Mouse (Mus musculus): ENCODE results near the gene Dhrs3. TPM values are rescaled to one million over a fixed set of nuclear protein-coding genes. Genes with fewer than 3 reads are reported as not detected.

Dhrs3 gene
- 31.0 and 41.3 TPM in 2 replicates for polyA plus RNA-seq (2015; fragmentation: Nextera tagmentation; extraction: Ambion mirVana)

DNA sequence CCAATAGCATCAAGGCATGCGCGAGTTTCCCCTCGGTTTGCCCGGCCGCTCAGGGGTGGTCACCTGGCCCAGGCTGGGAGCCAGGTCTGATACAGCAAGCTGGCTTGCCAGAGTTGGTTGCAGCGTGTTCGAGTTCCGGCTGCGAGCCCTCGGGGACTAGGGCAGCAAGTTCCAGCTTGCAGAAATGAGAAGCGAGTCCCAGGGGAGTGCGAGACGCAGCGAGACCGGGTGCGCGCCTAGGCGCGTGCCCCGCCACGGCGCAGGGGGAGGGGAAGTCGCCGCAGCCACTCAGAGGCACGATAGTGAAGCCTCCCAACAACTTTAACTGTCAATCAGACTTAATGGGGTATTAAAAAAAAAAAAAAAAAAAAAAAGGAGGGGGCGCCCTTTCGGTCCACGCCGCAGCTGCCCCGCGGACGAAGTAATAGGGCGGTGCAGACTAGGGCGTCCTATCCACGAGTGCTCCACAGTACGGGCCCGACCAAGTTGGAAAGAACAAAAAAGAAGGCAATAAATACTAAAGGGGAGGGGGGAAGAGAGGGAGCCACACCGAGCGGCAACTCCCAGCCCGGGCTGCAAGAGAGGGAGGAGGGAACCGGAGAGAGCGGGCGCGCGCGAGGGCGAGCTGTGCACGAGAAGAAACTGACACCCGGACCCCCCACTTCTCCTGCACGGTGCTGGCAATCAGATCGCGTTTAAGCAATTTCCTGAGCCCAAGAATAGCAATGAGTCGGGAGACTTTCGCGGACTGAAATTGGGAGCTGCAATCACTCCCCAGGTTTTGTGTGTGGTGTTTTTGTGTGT lies at the start of gene Dhrs3:
TSS of gene Dhrs3 (plus strand) at position 695 of the 804 bp plus-strand sequence.
- peak within 1 kb of the TSS; percentile 68 for H3K27ac ChIP-seq (replicated peaks)
- no peaks in the 10 kb centered on the region for H3K9me3 ChIP-seq (replicated peaks)
- WGBS, result under 1% methylated on average over 55 of the region's 55 CpGs
- H3K9ac ChIP-seq (replicated peaks), result peak within 1 kb of the TSS; percentile 53
- H3K36me3 ChIP-seq, result no peaks in the 10 kb centered on the region
- H3K4me1 ChIP-seq, result peaks cover 44% of the 10 kb centered on the region
- ATAC-seq (ENCODE audit: low FRiP score), result peak; percentile 62
- H3K4me3 ChIP-seq (replicated peaks), result peak within 1 kb of the TSS; percentile 45
- peak within 1 kb of the TSS; percentile 98 for H3K4me2 ChIP-seq
- peaks cover 11% of the 10 kb centered on the region; the same call in 1 of the 2 replicates for H3K27me3 ChIP-seq (replicated peaks)

DNA sequence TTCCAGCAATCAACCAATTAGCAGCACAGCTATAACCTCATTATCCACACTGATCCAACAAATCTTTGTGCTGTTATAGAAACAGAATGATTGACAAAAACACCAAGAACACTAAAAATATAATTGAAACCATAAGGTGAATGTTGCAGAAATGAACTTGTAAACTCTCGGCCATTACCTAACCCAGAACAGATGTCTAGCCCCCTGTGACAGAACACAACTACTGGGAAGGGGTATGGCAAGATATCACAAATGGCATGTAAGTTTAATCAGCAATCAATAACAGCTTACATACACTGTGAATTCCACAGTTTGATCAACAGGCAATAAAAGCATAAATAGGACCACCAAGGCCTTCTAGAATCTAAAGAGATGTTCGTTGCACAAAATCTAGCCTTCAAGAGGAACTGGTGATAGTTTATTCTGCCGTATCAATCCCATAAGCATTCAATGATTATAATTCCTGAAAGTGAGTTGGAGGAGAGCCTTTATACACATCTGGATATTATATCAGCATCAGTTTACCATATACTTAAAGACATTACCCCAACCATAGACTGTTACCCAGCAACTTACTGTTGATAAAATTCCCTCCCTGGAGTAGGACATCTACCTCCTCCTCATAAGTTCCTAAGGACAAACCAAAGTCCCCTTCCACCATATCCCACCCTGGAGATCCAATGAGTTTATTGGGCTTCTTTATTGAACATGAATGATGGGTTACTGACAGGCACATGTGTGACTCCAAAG lies 30.7 kb upstream of the Dhrs3 start:
- H3K4me2 ChIP-seq, result no peak overlapping the region
- H3K36me3 ChIP-seq, result no peaks in the 10 kb centered on the region
- H3K27me3 ChIP-seq (replicated peaks), result no peaks in the 10 kb centered on the region
- no peak for ATAC-seq (ENCODE audit: low FRiP score)
- H3K9me3 ChIP-seq (replicated peaks), result no peaks in the 10 kb centered on the region
- H3K27ac ChIP-seq (replicated peaks), result no peak overlapping the region
- no peak overlapping the region for H3K9ac ChIP-seq (replicated peaks)
- no peaks in the 10 kb centered on the region for H3K4me1 ChIP-seq
- 91% methylated on average over 3 of the region's 3 CpGs for WGBS
- H3K4me3 ChIP-seq (replicated peaks), result no peak overlapping the region

DNA sequence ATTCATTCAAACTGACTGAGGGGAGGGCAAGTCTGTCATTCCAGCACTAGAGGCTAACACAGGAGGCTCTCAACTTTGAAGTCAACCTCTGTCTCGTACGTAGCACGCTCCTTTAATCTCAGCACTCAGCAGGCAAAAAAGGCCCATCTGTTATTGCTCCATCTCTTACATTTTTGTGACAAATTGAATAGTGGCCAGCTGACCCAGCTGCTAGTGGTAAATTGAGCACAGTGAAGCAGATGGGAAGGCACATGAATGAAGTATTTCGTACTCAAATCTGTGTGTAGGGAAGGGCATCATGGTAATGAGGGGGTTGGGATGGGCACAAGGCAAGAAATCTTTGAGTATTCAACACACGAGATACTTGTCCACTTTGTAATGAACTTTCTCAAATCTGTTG lies 24.7 kb upstream of the Dhrs3 start:
- no peak overlapping the region for H3K4me3 ChIP-seq (replicated peaks)
- no peak overlapping the region for H3K9ac ChIP-seq (replicated peaks)
- no peaks in the 10 kb centered on the region for H3K36me3 ChIP-seq
- 69% methylated on average over 5 of the region's 5 CpGs for WGBS
- no peaks in the 10 kb centered on the region for H3K9me3 ChIP-seq (replicated peaks)
- no peaks in the 10 kb centered on the region for H3K27me3 ChIP-seq (replicated peaks)
- no peak for ATAC-seq (ENCODE audit: low FRiP score)
- no peak overlapping the region for H3K4me2 ChIP-seq
- H3K27ac ChIP-seq (replicated peaks), result no peak overlapping the region
- no peaks in the 10 kb centered on the region for H3K4me1 ChIP-seq

DNA sequence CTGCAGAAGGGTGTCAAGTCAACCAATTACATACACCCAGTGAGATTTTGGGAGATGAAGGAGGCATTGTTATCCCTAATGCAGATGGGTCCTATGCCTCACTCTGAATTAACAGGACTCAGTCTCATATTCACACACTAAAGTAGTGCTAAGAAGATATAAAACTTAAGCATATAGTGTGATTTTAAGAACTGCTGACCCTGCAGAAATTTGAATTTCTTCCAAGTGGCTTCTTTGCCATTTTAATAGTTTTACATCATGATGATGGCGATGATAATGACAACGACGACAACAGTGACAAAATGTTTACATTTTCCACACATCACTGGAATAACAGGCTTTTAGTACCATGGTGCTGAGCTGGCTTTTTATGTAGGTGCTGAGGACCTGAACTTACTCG lies 24.0 kb upstream of the Dhrs3 start:
- H3K4me3 ChIP-seq (replicated peaks), result no peak overlapping the region
- WGBS, result 90% methylated on average over 4 of the region's 4 CpGs

DNA sequence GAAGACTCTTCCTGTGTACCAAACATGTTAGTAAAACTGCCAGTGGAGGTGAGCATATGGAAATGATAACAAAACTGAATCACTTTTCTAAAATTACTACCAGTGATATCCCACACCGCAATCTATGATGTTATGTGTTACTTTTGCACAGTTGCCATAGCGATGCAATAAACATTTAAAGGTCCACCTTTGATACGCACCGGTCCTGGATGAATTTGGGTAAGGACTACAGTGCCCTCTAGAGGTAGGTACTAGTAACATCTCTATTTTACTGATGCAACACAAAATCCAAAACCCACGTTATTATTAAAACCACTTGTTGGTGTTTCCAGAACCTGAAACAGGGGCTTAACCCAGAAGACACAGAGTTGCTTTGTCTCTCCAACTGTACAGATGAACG lies 19.7 kb upstream of the Dhrs3 start:
- no peaks in the 10 kb centered on the region for H3K9me3 ChIP-seq (replicated peaks)
- WGBS, result 43% methylated on average over 6 of the region's 6 CpGs
- H3K4me2 ChIP-seq, result no peak overlapping the region
- ATAC-seq (ENCODE audit: low FRiP score), result no peak
- no peak overlapping the region for H3K4me3 ChIP-seq (replicated peaks)
- H3K36me3 ChIP-seq, result no peaks in the 10 kb centered on the region
- no peaks in the 10 kb centered on the region for H3K4me1 ChIP-seq
- no peaks in the 10 kb centered on the region for H3K27me3 ChIP-seq (replicated peaks)
- no peak overlapping the region for H3K9ac ChIP-seq (replicated peaks)
- no peak overlapping the region for H3K27ac ChIP-seq (replicated peaks)

More for the DNA sequence above, 24.0 kb upstream of the Dhrs3 start:
- no peaks in the 10 kb centered on the region for H3K4me1 ChIP-seq
- no peak overlapping the region for H3K4me2 ChIP-seq
- no peaks in the 10 kb centered on the region for H3K27me3 ChIP-seq (replicated peaks)
- H3K9me3 ChIP-seq (replicated peaks), result no peaks in the 10 kb centered on the region
- H3K27ac ChIP-seq (replicated peaks), result no peak overlapping the region
- no peak overlapping the region for H3K9ac ChIP-seq (replicated peaks)
- no peak for ATAC-seq (ENCODE audit: low FRiP score)
- no peaks in the 10 kb centered on the region for H3K36me3 ChIP-seq

DNA sequence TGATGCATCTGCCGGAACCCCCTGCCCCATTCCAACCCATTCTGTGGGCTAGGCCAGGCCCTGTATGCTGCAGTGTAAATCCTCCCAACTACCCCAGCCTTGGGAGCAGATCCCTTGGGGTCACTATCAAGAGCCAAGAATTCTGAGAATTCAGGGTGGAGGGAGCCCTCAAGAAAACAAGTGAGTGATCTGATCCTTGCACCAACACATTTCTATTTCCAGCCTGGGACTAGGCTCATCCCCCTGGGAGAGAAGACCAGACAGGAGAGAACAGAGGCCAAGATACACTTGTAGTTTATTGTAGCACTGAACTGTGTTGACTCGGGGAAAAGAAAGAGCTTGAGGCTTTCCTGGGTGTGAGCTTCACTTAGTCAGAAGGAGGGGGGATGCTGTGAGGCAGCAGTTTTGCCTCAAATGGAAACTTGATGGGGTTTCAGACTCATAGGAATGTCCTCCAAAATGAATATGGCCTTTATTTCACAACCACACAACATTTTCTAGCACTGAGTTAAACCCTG lies 17.0 kb upstream of the Dhrs3 start:
- Histone ChIP-seq H3K4me1 (no peaks in the 10 kb centered on the region), H3K27me3 (replicated peaks) (no peaks in the 10 kb centered on the region), H3K9ac (replicated peaks) (no peak overlapping the region), H3K36me3 (no peaks in the 10 kb centered on the region), H3K27ac (replicated peaks) (no peak overlapping the region), H3K9me3 (replicated peaks) (no peaks in the 10 kb centered on the region), H3K4me2 (no peak overlapping the region), H3K4me3 (replicated peaks) (no peak overlapping the region)
- 78% methylated on average over 2 of the region's 2 CpGs for WGBS
- no peak for ATAC-seq (ENCODE audit: low FRiP score)

DNA sequence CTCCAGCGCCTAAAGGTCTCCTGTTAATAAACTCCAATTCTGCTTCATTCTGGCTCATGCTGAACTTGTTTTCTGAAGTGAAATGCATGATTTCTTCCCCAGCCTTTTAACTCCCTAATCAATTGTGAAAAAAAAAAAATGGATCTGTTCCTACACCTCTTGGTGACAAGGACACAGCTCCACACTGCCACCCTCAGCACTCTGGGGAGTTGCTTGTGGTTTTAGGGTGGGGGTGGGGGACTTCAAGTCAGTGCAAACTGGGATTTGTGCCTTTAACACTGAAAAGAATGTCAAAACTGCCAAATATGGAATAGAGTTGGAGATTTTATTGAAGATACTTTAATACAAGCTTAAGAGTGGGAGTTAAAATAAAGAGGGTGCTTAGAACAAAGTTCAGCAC lies 13.1 kb upstream of the Dhrs3 start:
- H3K27me3 ChIP-seq (replicated peaks), result no peaks in the 10 kb centered on the region
- H3K4me2 ChIP-seq, result no peak overlapping the region
- no peaks in the 10 kb centered on the region for H3K9me3 ChIP-seq (replicated peaks)
- no peak overlapping the region for H3K9ac ChIP-seq (replicated peaks)
- WGBS, result 69% methylated on average over 1 of the region's 1 CpGs
- H3K4me3 ChIP-seq (replicated peaks), result no peak overlapping the region
- H3K4me1 ChIP-seq, result no peaks in the 10 kb centered on the region
- no peaks in the 10 kb centered on the region for H3K36me3 ChIP-seq
- no peak for ATAC-seq (ENCODE audit: low FRiP score)
- H3K27ac ChIP-seq (replicated peaks), result no peak overlapping the region

DNA sequence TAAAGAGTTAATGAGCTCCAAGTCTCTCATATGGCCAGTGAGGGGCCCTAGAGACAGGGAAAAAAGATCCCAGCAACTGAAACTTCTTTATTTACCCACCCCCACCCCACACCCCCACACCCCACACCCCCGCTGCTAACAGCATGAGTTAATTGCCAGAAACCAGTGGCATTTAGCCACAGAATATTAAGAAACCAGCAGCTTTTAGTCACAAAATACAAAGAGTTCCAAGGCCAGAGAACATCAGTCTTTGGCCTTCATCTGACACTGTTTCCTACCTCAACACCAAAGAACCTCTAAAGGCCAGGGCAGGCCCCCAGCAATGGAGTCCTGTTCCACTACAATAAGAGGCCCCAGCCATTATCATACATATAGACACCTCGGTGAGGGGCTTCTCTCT lies 11.3 kb upstream of the Dhrs3 start:
- 71% methylated on average over 2 of the region's 2 CpGs for WGBS
- no peaks in the 10 kb centered on the region for H3K9me3 ChIP-seq (replicated peaks)
- H3K9ac ChIP-seq (replicated peaks), result no peak overlapping the region
- no peak for ATAC-seq (ENCODE audit: low FRiP score)
- no peak overlapping the region for H3K4me3 ChIP-seq (replicated peaks)
- H3K27ac ChIP-seq (replicated peaks), result no peak overlapping the region
- no peak overlapping the region for H3K4me2 ChIP-seq
- H3K36me3 ChIP-seq, result no peaks in the 10 kb centered on the region
- H3K27me3 ChIP-seq (replicated peaks), result no peaks in the 10 kb centered on the region
- no peaks in the 10 kb centered on the region for H3K4me1 ChIP-seq

DNA sequence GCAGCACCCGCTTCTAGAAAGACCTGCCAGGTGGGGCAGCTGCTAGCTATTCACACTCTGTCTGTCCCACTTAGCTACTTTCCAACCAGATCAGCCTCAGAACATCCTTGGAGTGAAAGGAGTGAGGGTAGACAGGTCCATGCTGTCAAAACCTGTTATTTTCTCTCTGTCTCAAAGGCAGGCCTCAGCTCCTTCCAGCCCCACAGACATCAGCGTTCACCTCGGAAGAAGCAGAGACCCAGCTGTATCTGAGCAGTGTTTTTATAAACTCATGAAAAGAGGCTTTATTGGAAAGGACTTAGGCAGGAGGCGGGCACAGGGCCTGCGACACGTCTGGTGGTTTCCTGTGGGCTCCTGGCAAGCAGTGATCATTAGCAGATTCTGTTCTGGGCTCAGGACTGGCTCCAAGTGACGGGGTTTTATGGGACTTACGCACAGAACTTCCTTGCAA lies 9.7 kb upstream of the Dhrs3 start:
- no peak for ATAC-seq (ENCODE audit: low FRiP score)
- 61% methylated on average over 8 of the region's 8 CpGs for WGBS
- no peaks in the 10 kb centered on the region for H3K9me3 ChIP-seq (replicated peaks)
- H3K27ac ChIP-seq (replicated peaks), result no peak overlapping the region
- H3K36me3 ChIP-seq, result no peaks in the 10 kb centered on the region
- H3K4me2 ChIP-seq, result no peak overlapping the region
- H3K27me3 ChIP-seq (replicated peaks), result no peaks in the 10 kb centered on the region
- no peak overlapping the region for H3K9ac ChIP-seq (replicated peaks)
- H3K4me3 ChIP-seq (replicated peaks), result no peak overlapping the region
- H3K4me1 ChIP-seq, result 0 out of 2 replicates have a peak, but pooled peaks cover 4% of the 10 kb centered on the region

DNA sequence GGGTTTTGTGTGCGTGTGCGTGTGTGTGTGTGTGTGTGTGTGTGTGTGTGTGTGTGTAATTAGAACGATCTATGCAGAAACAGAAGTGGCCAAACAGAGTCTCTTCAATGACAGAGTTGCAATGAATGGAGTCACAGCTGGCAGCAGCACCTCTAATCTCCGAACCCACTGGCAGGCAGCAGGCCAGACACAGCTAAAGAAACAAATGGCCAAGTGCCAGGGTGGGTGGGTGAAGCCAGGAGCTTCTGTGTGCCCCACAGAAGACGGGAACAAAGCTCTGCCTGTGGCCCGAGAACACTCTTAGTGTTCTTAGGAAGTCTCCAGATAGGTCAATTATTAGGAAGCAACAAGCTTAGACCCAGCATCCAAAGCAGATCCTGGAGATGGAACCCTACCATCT lies 6.2 kb upstream of the Dhrs3 start:
- Histone ChIP-seq H3K27ac (replicated peaks) (no peak overlapping the region), H3K9ac (replicated peaks) (no peak overlapping the region), H3K4me1 (peaks cover 7% of the 10 kb centered on the region; the same call in 1 of the 2 replicates), H3K4me3 (replicated peaks) (no peak overlapping the region), H3K27me3 (replicated peaks) (peaks cover 4% of the 10 kb centered on the region; the same call in 1 of the 2 replicates), H3K9me3 (replicated peaks) (no peaks in the 10 kb centered on the region), H3K4me2 (no peak overlapping the region), H3K36me3 (no peaks in the 10 kb centered on the region)
- 53% methylated on average over 6 of the region's 6 CpGs for WGBS
- ATAC-seq (ENCODE audit: low FRiP score), result no peak

DNA sequence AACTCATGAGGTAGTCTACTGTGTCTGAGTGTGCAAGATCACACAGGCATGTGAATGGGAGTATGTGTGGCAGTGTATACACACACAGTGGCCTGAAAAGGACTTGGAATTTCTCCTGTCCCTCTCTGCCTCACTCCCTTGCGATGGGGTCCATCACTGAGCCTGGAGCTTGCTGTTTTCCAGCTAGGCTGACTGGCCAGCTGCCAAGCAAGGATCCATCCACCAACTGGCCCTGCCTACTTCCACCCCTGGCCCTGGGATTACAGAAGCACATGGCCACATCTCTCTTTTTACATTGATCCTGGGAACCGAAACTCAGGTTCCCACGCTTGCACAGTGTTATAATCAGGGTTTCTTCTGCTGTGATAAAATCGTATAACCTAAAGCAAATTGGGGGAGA lies 3.9 kb upstream of the Dhrs3 start:
- Histone ChIP-seq H3K9me3 (replicated peaks) (no peaks in the 10 kb centered on the region), H3K4me1 (peaks cover 27% of the 10 kb centered on the region), H3K27me3 (replicated peaks) (peaks cover 6% of the 10 kb centered on the region; the same call in 1 of the 2 replicates), H3K36me3 (no peaks in the 10 kb centered on the region), H3K4me2 (no peak overlapping the region), H3K27ac (replicated peaks) (no peak overlapping the region), H3K9ac (replicated peaks) (no peak overlapping the region), H3K4me3 (replicated peaks) (no peak overlapping the region)
- 83% methylated on average over 4 of the region's 4 CpGs for WGBS
- no peak for ATAC-seq (ENCODE audit: low FRiP score)
